Mouse (Mus musculus) stomach, embryonic 15.5 days (tissue): ENCODE measurements around the gene Vamp1. TPM values are rescaled to one million over a fixed set of nuclear protein-coding genes. Genes with fewer than 3 reads are reported as not detected.

ENCODE experiments used
- ATAC-seq: fragments of 200-750 bp; cut with Nextera tagmentation; 2 replicates; pipeline ENCODE4 v1.8.0; 2017; ENCODE audit warnings: low read depth, moderate number of reproducible peaks, moderate TSS enrichment; ENCODE audit not compliant: insufficient read depth, low FRiP score
- H3K27ac ChIP-seq: fragments of 300-500 bp; sonication (generic); 2 replicates; pipeline ENCODE4 v1.5.1; 2015; ENCODE audit warnings: mild to moderate bottlenecking, inconsistent platforms
- H3K27me3 ChIP-seq: fragments of 300-500 bp; sonication (generic); replicated peaks from 2 replicates; pipeline ENCODE4 v1.6.1; 2015; ENCODE audit warnings: inconsistent platforms
- H3K36me3 ChIP-seq: fragments of 300-500 bp; sonication (generic); 2 replicates; pipeline ENCODE4 v1.6.1; 2015; ENCODE audit warnings: inconsistent platforms
- H3K4me1 ChIP-seq: fragments of 300-500 bp; sonication (generic); 2 replicates; pipeline ENCODE4 v1.6.1; 2015; ENCODE audit warnings: inconsistent platforms
- H3K4me2 ChIP-seq: fragments of 300-500 bp; sonication (generic); 2 replicates; pipeline ENCODE4 v1.6.1; 2015; ENCODE audit warnings: mild to moderate bottlenecking, inconsistent platforms
- H3K4me3 ChIP-seq: fragments of 300-500 bp; sonication (generic); replicated peaks from 2 replicates; pipeline ENCODE4 v1.5.1; 2015; ENCODE audit warnings: inconsistent platforms
- H3K9ac ChIP-seq: fragments of 300-500 bp; sonication (generic); 2 replicates; pipeline ENCODE4 v1.6.1; 2015; ENCODE audit warnings: inconsistent platforms
- H3K9me3 ChIP-seq: fragments of 300-500 bp; sonication (generic); 2 replicates; pipeline ENCODE4 v1.6.1; 2016; ENCODE audit warnings: inconsistent platforms
- WGBS: fragments of 180-500 bp; shearing (Covaris S2); methylation state at CpG from one replicate; pipeline ENCODE4 v1.1.7; 2015; 5-methylcytosine and 5-hydroxymethylcytosine counted together
- polyA plus RNA-seq: library from polyadenylated mRNA; unstranded; fragments of >200 nt; fragmentation: Nextera tagmentation; extraction: Ambion mirVana; gene quantifications from 2 replicates; pipeline ENCODE4 v1.2.1, GENCODE M21; 2015

Vamp1 gene
- polyA plus RNA-seq, 1 experiment from 2014 or later, result 6.0 TPM

DNA sequence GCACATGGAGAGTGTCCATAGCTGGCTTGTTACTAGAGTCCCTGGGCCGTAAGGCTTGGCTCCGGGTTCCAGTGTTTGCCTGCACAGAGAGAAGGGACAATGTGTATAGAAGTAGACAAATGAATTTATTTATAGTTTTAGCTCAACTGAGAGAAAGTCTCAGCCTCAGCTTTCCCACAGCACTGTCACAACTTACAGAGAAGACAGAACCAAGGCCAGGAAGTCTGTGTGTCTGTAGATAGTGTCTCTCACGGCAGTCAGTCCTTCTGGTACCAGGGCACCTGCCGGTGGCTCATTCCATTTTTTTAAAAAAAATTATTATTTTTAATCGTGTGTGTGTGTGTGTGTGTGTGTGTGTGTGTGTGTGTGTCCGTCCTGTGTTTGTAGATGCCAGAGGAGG, 17.2 kb downstream of the Vamp1 start:
- Histone ChIP-seq H3K36me3 (no peaks in the 10 kb centered on the region), H3K4me3 (no peak overlapping the region), H3K9me3 (no peaks in the 10 kb centered on the region), H3K27ac (no peak overlapping the region; the same call in 1 of the 2 replicates), H3K4me2 (peak overlapping the region; percentile 94), H3K9ac (no peak overlapping the region), H3K27me3 (no peaks in the 10 kb centered on the region), H3K4me1 (peaks cover 9% of the 10 kb centered on the region)
- no peak for ATAC-seq
- 69% methylated on average over 6 of the region's 6 CpGs for WGBS

DNA sequence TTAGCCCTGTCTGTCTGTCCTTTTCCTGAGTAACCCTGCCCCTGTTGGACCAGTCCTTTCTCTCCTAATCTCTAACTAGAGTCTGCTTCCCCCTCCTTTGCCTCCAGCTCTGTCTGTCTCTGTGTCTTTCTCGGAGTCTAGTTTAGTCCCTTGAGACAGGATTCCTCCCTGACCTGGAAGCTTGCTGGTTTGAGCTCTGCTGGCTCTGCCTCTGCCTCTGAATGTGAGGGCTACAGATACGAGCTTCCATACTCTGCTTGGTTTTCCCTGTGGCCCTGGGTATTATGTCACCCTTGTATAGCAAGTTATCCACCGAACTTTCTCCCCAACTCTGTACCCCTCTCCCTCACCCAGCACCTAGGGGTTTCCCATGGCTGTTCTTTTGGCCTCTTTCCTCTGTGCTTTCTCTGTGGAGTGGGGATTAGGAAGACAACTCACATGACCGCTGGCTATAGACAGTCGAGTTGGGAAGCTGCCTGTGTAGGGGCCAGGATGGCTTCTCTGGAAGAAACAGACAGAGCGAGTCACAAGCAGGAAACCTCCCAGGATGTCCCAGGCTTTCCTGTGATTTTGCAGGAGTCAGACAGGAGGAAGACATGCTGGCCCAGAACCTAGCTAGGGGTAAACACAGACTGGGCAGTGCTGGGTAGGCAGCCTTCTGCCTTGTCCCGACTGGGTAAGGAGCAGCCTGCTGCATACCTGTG, 18.6 kb downstream of the Vamp1 start:
- H3K9me3 ChIP-seq, result no peaks in the 10 kb centered on the region
- WGBS, result 47% methylated on average over 7 of the region's 7 CpGs
- H3K4me2 ChIP-seq, result no peak overlapping the region
- H3K9ac ChIP-seq, result no peak overlapping the region
- H3K27ac ChIP-seq, result no peak overlapping the region
- H3K4me3 ChIP-seq, result no peak overlapping the region
- H3K36me3 ChIP-seq, result no peaks in the 10 kb centered on the region
- peaks cover 9% of the 10 kb centered on the region for H3K4me1 ChIP-seq
- no peaks in the 10 kb centered on the region for H3K27me3 ChIP-seq
- ATAC-seq, result no peak

DNA sequence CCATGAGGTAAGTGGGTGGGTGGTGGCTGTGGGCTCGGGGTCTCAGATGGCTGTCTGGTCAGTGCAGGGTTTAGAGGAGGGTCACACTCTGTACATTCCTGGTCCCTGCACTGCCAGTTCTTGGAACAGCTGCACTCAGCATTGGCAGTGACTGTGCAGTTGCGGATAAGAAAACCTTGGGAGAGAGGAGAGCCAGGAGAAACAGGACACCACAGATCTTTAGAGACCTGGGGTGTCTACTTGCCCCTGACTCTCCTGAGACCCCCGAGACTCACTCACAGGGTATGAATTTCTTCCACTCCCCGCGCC, 19.1 kb downstream of the Vamp1 start:
- Histone ChIP-seq H3K36me3 (no peaks in the 10 kb centered on the region), H3K4me3 (no peak overlapping the region), H3K9me3 (no peaks in the 10 kb centered on the region), H3K27me3 (no peaks in the 10 kb centered on the region), H3K9ac (no peak overlapping the region), H3K4me2 (no peak overlapping the region), H3K27ac (no peak overlapping the region), H3K4me1 (peaks cover 9% of the 10 kb centered on the region)
- no peak for ATAC-seq
- WGBS, result 59% methylated on average over 5 of the region's 5 CpGs

DNA sequence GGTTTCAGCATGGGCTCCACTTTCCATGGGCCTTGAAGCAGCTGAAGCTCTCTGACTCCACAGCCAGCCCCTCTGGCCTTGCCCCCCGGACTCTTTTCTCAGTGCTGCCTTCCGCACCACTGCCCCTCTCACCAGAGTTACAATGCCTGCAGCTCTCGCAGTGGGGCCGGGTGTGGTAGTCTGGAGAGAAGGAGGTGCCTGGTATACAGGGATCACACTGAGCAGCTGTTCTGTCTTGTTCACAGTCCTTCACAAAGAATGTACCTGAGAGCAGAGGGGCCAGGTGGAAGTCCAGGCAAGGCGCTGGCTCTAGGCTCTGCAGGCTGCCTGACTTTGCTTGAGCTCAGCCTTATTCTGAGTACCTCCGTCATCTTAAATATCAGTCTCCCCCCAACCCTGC, 21.0 kb downstream of the Vamp1 start:
- Histone ChIP-seq H3K4me1 (peaks cover 5% of the 10 kb centered on the region), H3K9ac (no peak overlapping the region), H3K9me3 (no peaks in the 10 kb centered on the region), H3K27ac (no peak overlapping the region), H3K36me3 (no peaks in the 10 kb centered on the region), H3K27me3 (no peaks in the 10 kb centered on the region), H3K4me3 (no peak overlapping the region), H3K4me2 (no peak overlapping the region)
- no peak for ATAC-seq
- 78% methylated on average over 6 of the region's 6 CpGs for WGBS

DNA sequence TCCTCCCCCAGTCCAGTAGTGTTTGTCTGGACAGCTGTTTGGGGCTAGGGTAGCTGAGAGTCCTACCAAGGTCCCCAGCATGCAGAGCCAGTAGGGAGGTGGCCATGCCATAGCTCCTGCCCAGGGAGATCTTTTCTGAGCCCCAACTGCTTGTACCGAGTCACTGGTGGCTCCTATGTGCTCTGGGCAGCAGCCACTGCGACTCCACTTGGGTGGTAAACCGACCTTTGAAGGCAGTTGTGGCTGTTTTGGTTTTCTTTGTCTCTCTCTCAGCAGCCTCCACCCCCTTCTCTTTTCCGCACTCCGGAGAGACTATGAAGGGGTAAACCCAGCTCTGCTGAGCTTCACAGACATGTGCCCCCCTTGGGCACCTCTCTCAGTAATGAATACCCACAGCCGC, 21.4 kb downstream of the Vamp1 start, which contains the start of gene Cd27:
Gene Cd27 (minus strand): TSS at position 229 of the 400 bp plus-strand sequence.
- no peak within 1 kb of the TSS for H3K4me3 ChIP-seq
- WGBS, result 45% methylated on average over 6 of the region's 6 CpGs
- no peak within 1 kb of the TSS for H3K27ac ChIP-seq
- ATAC-seq, result no peak
- no peak within 1 kb of the TSS for H3K9ac ChIP-seq
- peaks cover 4% of the 10 kb centered on the region for H3K4me1 ChIP-seq
- H3K36me3 ChIP-seq, result no peaks in the 10 kb centered on the region
- no peak within 1 kb of the TSS for H3K4me2 ChIP-seq
- H3K27me3 ChIP-seq, result no peaks in the 10 kb centered on the region
- H3K9me3 ChIP-seq, result no peaks in the 10 kb centered on the region

DNA sequence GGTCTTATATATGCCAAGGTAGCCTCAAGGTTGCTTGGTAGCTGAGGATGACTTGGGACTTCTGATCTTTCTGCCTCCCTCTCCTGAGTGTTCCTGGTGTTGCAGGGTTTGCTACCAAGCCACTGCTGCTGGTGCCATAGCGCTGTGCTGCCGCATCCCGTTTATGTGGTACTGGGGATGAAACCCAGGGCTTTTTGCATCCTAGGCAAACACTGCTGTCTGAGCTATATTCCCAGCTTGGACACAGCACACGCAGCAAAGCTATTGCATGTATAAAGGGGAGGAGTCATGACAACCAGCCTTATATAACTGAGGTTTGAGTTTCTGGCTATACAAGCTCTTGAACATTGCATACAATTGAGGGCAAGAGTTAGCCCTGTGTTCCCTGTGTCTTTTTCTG, 22.1 kb downstream of the Vamp1 start:
- 77% methylated on average over 4 of the region's 4 CpGs for WGBS
- no peak overlapping the region for H3K9ac ChIP-seq
- no peaks in the 10 kb centered on the region for H3K9me3 ChIP-seq
- no peaks in the 10 kb centered on the region for H3K27me3 ChIP-seq
- no peak for ATAC-seq
- H3K27ac ChIP-seq, result no peak overlapping the region
- no peaks in the 10 kb centered on the region for H3K36me3 ChIP-seq
- no peak overlapping the region for H3K4me2 ChIP-seq
- H3K4me3 ChIP-seq, result no peak overlapping the region
- no peaks in the 10 kb centered on the region for H3K4me1 ChIP-seq

DNA sequence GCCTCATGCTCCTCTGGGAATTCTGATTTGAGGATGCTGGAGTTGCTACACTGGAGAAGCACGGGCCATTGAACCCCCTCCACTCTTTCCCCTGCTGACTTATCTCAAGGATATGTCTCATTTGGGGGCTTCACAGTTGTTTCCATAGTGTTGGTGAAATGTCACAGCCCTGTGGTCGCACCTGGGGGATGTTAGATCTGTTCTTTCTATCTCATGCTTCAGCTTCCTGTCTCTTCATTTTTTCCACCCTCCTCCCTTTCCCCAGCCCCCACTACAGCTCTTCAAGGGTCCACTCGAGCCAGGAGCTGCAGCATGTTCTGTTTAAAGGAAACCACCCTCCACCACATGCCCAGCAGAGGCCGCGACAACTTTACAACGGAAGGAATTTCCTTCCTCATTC, 23.0 kb downstream of the Vamp1 start:
- no peaks in the 10 kb centered on the region for H3K36me3 ChIP-seq
- 51% methylated on average over 6 of the region's 6 CpGs for WGBS
- no peak for ATAC-seq
- no peaks in the 10 kb centered on the region for H3K27me3 ChIP-seq
- H3K4me3 ChIP-seq, result no peak overlapping the region
- no peaks in the 10 kb centered on the region for H3K9me3 ChIP-seq
- no peak overlapping the region for H3K27ac ChIP-seq
- no peaks in the 10 kb centered on the region for H3K4me1 ChIP-seq
- H3K4me2 ChIP-seq, result no peak overlapping the region
- H3K9ac ChIP-seq, result no peak overlapping the region

DNA sequence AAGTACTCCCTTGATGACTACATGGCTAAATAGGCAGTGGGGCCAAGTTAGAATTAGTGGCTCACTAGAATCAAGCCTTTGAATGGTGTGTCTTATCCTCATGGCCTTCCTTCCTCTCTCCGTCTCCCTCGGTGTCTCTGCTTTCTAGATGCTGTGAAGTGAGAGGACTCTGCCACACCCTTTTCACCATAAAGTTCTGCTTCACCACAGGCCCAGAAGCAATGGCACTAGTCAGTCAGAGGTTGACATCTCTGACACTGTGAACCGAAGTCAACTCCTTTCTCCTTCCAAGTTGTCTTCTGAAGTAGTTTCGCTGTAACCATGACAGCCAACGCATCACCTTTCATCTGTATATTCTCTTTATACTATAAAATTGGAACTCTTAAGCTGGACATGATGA, 24.2 kb downstream of the Vamp1 start:
- H3K9me3 ChIP-seq, result no peaks in the 10 kb centered on the region
- no peaks in the 10 kb centered on the region for H3K27me3 ChIP-seq
- H3K4me1 ChIP-seq, result no peaks in the 10 kb centered on the region
- H3K4me3 ChIP-seq, result no peak overlapping the region
- WGBS, result 86% methylated on average over 5 of the region's 5 CpGs
- no peak overlapping the region for H3K9ac ChIP-seq
- H3K36me3 ChIP-seq, result no peaks in the 10 kb centered on the region
- H3K4me2 ChIP-seq, result no peak overlapping the region
- no peak overlapping the region for H3K27ac ChIP-seq
- no peak for ATAC-seq

DNA sequence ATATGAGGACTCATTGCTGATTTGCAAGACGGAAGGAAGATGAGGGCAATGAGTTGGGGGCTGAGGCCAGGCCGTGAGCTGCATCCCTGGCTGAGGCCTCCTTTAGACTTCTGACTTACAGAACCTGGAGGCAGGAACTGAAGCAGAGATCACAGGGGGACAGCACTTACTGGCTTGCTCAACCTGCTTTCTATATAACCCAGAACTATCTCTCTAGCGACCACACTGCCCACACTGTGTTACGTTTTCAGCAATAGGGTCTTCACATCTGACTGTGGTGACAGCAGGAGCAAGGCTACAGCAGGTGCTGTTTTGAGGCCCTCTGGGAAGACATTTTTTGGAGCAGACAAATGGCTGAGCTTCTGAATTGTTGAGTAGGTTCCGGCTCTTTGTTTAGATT, 25.3 kb downstream of the Vamp1 start:
- H3K9ac ChIP-seq, result no peak overlapping the region
- H3K4me2 ChIP-seq, result no peak overlapping the region
- H3K4me1 ChIP-seq, result no peaks in the 10 kb centered on the region
- no peaks in the 10 kb centered on the region for H3K36me3 ChIP-seq
- H3K27ac ChIP-seq, result no peak overlapping the region
- WGBS, result 81% methylated on average over 5 of the region's 5 CpGs
- H3K27me3 ChIP-seq, result no peaks in the 10 kb centered on the region
- H3K9me3 ChIP-seq, result no peaks in the 10 kb centered on the region
- no peak overlapping the region for H3K4me3 ChIP-seq
- ATAC-seq, result no peak

DNA sequence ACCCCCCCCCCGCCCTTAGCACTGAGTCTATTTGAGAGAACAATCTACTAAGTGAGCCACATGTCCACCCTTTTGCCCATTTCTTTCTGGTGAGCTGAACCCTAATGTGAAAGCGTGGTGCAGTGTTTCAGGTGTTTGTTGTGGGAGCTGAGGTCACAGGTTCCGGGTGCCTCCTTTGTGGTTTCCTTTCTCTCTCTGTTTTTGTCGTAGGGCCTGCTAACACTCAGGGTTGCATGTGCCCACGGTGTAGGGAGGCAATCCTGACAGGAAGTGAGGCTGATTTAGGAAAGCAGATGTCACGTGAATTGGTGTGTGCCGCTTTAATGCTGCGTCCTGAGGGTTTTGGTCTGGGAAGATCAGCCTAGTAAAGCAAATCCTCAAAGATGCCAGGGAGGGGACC, 26.2 kb downstream of the Vamp1 start:
- Histone ChIP-seq H3K36me3 (no peaks in the 10 kb centered on the region), H3K27ac (no peak overlapping the region), H3K4me3 (no peak overlapping the region), H3K27me3 (no peaks in the 10 kb centered on the region), H3K9me3 (no peaks in the 10 kb centered on the region), H3K9ac (no peak overlapping the region), H3K4me1 (no peaks in the 10 kb centered on the region), H3K4me2 (no peak overlapping the region)
- WGBS, result 72% methylated on average over 8 of the region's 8 CpGs
- no peak for ATAC-seq

DNA sequence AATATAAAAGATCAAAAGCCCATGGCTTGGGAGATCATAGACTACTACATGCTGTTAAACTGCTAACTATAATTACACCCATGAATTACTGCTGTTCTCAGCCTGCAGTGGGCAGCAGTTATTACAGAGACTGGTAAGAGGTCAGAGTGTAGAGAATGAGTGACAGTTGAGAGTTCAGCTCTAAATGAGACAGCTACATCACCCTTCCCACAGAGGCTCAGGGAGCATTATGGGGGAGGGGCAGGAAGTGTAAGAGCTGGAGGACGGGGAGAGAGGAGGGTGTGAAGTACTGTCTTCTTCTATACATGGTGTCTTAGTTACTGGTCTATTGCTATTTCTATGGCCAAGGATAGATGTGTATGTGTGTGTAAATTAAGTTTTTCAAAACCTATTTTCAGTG, 29.2 kb downstream of the Vamp1 start:
- Histone ChIP-seq H3K27me3 (no peaks in the 10 kb centered on the region), H3K9me3 (no peaks in the 10 kb centered on the region), H3K27ac (no peak overlapping the region), H3K4me1 (no peaks in the 10 kb centered on the region), H3K4me3 (no peak overlapping the region), H3K9ac (no peak overlapping the region), H3K36me3 (no peaks in the 10 kb centered on the region), H3K4me2 (no peak overlapping the region)
- no peak for ATAC-seq
- WGBS, result 35% methylated on average over 1 of the region's 1 CpGs

DNA sequence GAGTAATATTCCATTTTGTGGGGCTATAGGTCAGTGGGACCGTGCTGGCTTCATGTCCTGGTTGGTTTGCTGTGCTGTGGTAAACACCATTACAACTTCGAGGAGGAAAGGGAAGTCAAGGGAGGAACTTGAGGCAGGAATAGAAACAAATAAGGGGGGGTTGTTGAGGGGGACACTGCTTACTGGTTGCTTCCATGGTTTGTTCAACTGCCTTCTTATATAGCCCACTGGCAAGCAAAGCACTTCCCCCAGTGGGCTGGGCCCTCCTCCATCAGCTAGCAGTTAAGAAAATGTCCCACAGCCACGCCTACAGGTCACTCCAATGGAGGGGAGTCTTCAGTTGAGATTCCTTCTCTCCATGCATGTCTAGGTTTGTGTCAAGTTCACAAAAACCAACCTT, 36.9 kb downstream of the Vamp1 start:
- H3K4me3 ChIP-seq, result no peak overlapping the region
- no peaks in the 10 kb centered on the region for H3K36me3 ChIP-seq
- H3K9me3 ChIP-seq, result no peaks in the 10 kb centered on the region
- no peaks in the 10 kb centered on the region for H3K4me1 ChIP-seq
- WGBS, result 77% methylated on average over 3 of the region's 3 CpGs
- no peak overlapping the region for H3K4me2 ChIP-seq
- H3K27ac ChIP-seq, result no peak overlapping the region
- H3K27me3 ChIP-seq, result no peaks in the 10 kb centered on the region
- no peak overlapping the region for H3K9ac ChIP-seq
- no peak for ATAC-seq

DNA sequence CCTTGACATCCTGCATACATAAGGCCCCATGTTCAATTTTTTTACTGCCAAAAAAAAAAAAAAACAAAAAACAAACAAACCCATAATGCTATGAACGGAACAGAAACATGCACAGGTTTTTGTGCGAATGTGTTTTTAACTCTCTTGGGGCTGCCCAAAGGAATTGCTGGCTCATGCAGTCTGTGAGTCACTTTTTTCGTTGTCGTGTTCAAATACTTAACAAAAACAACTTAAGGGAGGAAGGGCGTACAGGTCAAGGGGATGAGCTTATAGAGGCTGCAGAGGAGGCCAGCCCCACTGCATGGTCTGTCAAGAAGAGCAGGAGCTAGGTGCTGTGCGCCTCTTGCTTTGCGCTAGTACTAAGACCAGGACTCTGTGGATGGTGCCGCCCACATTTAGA, 37.4 kb downstream of the Vamp1 start:
- H3K36me3 ChIP-seq, result no peaks in the 10 kb centered on the region
- no peak overlapping the region for H3K4me2 ChIP-seq
- H3K4me3 ChIP-seq, result no peak overlapping the region
- H3K27me3 ChIP-seq, result no peaks in the 10 kb centered on the region
- 82% methylated on average over 8 of the region's 8 CpGs for WGBS
- H3K27ac ChIP-seq, result no peak overlapping the region
- no peaks in the 10 kb centered on the region for H3K4me1 ChIP-seq
- ATAC-seq, result no peak
- H3K9ac ChIP-seq, result no peak overlapping the region
- no peaks in the 10 kb centered on the region for H3K9me3 ChIP-seq
